Mouse (Mus musculus): ENCODE results near the gene Smoc2. TPM values are rescaled to one million over a fixed set of nuclear protein-coding genes. Genes with fewer than 3 reads are reported as not detected.

Smoc2 gene
- 3.5 and 5.3 TPM in 2 replicates for polyA plus RNA-seq (2014; fragmentation: Nextera tagmentation; extraction: Ambion mirVana)

DNA sequence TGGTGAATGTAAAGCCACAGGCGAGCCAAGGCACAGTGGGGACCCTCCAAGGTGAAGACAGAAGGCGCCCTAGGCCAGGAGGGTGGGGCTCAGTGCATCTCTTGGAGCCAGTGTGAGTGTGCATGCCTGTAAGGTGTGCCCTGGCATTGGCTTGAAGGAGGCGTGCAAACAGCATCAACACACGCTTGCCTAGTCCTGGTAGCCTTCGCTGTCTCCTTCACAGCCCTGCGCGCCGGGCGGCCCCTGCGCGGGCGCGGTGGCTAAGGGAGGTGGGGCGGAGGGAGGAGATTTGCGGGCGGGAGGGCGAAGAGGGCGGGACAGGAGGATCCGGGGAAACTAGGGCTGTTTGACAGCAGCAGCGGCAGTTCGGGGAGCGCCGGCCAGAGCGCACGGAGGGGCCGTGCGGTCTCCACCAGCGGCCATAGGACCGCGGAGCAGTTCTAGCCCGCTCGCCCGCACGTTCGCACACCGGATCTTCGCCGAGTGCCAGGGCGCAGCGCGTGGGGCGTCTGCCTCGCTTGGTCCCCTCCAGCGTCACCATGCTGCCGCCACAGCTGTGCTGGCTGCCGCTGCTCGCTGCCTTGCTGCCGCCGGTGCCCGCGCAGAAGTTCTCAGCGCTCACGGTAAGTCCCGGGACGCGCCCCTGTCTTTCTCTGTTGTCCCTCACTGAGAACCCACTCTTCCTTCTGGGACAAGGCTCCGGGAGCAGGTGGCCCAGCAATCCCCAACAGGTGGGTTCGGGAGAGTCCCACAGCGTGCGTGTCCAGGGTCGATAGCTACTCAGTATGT lies at the start of gene Smoc2:
Gene Smoc2, plus strand, starts transcription at position 330 of the 789 bp plus-strand sequence.
- H3K27me3 ChIP-seq (ENCODE audit: control insufficient read depth, insufficient read depth, low read length): peaks cover 71% of the 10 kb centered on the region

DNA sequence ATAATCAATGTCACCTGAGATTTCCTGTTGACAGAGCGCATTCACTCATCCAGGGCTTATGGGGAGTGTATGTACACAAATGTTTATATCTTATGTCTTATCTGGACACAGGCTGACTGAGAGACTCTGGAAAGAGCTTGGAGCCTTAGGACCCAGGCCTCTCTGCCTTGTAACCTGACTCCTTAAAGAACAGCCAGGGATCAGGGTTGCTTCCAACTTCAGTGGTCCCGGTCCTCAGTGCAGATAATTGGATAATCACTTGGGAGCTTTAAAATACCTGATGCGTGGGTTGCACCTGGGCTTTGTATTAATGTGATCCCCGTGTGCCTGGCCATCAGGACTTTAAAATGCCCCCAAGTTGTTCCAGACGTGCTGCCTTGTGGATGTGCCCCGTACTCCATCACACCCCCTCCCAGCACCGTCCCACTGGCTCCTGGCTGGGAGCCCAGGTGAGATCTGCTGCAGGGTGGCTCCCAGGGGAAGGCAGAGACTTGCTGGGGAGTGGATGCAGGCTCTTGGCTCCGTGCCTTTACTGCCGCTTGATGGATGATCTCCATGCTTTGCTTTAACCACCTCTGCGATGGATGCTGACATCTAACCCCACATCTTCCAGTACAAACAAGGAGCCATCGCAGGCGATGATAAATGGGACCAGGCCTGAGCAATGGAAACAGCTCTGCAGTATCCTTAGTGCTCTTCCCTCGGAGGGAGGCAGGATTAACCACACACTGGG lies 48.4 kb upstream of the Smoc2 start:
- H3K9me3 ChIP-seq (ENCODE audit: control insufficient read depth, low read length): no peaks in the 10 kb centered on the region
- H3K27me3 ChIP-seq (ENCODE audit: control insufficient read depth, insufficient read depth, low read length): no peaks in the 10 kb centered on the region
- no peak overlapping the region for H3K9ac ChIP-seq
- H3K27ac ChIP-seq: no peak overlapping the region
- H3K4me1 ChIP-seq (replicated peaks; ENCODE audit: control insufficient read depth, insufficient read depth, low read length): peaks cover 6% of the 10 kb centered on the region
- WGBS: 18% methylated on average over 13 of the region's 13 CpGs
- DNase-seq (ENCODE audit: low spot score): peak; percentile 24
- ATAC-seq (ENCODE audit: low FRiP score): peak; percentile 36; the same call in 1 of the 2 replicates
- H3K36me3 ChIP-seq (replicated peaks; ENCODE audit: control insufficient read depth, insufficient read depth): no peaks in the 10 kb centered on the region
- no peak overlapping the region for H3K4me2 ChIP-seq (replicated peaks)
- H3K4me3 ChIP-seq (replicated peaks; ENCODE audit: low read length): no peak overlapping the region

More for the DNA sequence above, at the start of gene Smoc2:
- WGBS: under 1% methylated on average over 46 of the region's 61 CpGs
- Histone ChIP-seq H3K9ac (peak within 1 kb of the TSS; percentile 40), H3K27ac (no peak within 1 kb of the TSS), H3K4me2 (replicated peaks) (peak within 1 kb of the TSS; percentile 89), H3K9me3 (ENCODE audit: control insufficient read depth, low read length) (no peaks in the 10 kb centered on the region), H3K36me3 (replicated peaks; ENCODE audit: control insufficient read depth, insufficient read depth) (no peaks in the 10 kb centered on the region), H3K4me1 (replicated peaks; ENCODE audit: control insufficient read depth, insufficient read depth, low read length) (peaks cover 14% of the 10 kb centered on the region), H3K4me3 (replicated peaks; ENCODE audit: low read length) (peak within 1 kb of the TSS; percentile 45)
- DNase-seq (ENCODE audit: low spot score) (no peak), ATAC-seq (ENCODE audit: low FRiP score) (peak; percentile 79)

DNA sequence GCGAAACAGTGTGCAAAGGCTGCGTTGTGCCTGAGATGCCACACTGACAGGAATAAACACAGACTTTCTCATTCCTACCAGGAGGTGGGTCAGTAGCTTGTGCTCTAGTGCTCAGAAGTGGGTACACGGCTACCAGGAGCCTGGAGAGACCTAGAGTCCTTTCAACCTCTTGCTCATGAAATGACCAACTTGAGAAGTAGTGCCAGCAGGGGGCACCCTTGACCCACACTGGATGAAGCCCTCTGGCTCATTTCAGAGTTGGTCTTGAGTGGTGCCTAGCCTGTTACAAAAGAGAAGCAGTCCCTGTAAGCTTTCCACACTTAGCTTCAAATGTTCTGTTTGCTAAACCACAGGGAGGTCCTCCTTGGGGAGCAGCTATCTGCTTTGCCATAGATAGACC lies 46.7 kb upstream of the Smoc2 start:
- Histone ChIP-seq H3K9ac (no peak overlapping the region), H3K4me1 (replicated peaks; ENCODE audit: control insufficient read depth, insufficient read depth, low read length) (peaks cover 6% of the 10 kb centered on the region), H3K4me3 (replicated peaks; ENCODE audit: low read length) (no peak overlapping the region), H3K9me3 (ENCODE audit: control insufficient read depth, low read length) (no peaks in the 10 kb centered on the region), H3K27me3 (ENCODE audit: control insufficient read depth, insufficient read depth, low read length) (no peaks in the 10 kb centered on the region), H3K4me2 (replicated peaks) (no peak overlapping the region), H3K27ac (no peak overlapping the region), H3K36me3 (replicated peaks; ENCODE audit: control insufficient read depth, insufficient read depth) (no peaks in the 10 kb centered on the region)
- peak; percentile 82 for DNase-seq (ENCODE audit: low spot score)
- 59% methylated on average over 3 of the region's 3 CpGs for WGBS
- no peak for ATAC-seq (ENCODE audit: low FRiP score)

DNA sequence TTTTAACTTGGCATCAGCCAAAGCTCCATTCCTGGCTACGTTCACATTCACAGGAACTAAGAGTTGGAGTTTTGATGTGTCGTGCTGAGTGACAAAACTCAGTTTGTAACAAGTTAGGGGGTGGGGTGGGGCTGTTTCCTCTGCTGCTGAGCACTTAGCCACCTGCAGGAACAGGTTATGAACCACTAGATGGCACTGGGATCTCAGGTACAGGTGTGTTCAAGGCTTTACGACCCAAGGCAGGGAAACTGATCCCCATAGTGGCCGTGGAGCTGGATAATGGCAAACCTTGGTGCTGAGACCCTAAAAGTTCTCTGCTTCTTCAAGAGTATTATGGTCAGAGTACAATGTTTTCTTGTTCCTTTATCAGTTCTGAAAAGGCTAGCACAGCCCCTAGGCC lies 45.6 kb upstream of the Smoc2 start:
- Histone ChIP-seq H3K4me3 (replicated peaks; ENCODE audit: low read length) (no peak overlapping the region), H3K4me1 (replicated peaks; ENCODE audit: control insufficient read depth, insufficient read depth, low read length) (peaks cover 6% of the 10 kb centered on the region), H3K9me3 (ENCODE audit: control insufficient read depth, low read length) (no peaks in the 10 kb centered on the region), H3K4me2 (replicated peaks) (no peak overlapping the region), H3K27ac (no peak overlapping the region), H3K27me3 (ENCODE audit: control insufficient read depth, insufficient read depth, low read length) (no peaks in the 10 kb centered on the region), H3K9ac (no peak overlapping the region), H3K36me3 (replicated peaks; ENCODE audit: control insufficient read depth, insufficient read depth) (no peaks in the 10 kb centered on the region)
- DNase-seq (ENCODE audit: low spot score): no peak
- WGBS: 67% methylated on average over 4 of the region's 4 CpGs
- ATAC-seq (ENCODE audit: low FRiP score): no peak

DNA sequence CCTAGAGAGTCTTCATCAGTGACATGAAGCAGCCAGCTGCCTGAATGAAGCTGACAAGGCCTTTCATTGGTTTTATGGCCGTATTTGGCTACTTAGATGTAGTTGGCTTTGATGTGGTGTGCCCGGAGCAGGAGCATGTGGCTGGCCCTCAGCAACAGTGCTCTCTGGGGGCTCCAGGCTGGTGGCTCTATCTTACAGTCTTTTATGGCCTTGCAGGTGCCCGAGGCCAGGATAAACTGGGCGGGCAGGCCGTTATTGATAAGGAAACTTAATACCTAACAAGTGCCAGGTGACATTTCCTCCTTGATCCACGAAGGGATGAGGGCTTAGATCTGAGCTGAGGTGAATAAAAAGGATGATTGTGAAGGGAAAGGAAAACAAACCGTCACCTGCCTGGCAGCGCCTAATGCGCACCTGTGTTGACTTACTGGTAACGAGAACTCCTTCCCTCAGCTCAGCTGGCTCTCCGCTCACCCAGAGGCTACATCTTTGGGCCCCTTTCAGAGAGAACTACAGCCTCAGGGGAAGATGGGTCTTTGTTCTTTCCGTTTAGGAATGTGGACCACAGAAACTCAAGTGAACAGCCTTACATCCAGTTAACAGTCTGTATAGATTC lies 44.4 kb upstream of the Smoc2 start:
- Histone ChIP-seq H3K4me2 (replicated peaks) (no peak overlapping the region), H3K27me3 (ENCODE audit: control insufficient read depth, insufficient read depth, low read length) (no peaks in the 10 kb centered on the region), H3K9ac (no peak overlapping the region), H3K4me3 (replicated peaks; ENCODE audit: low read length) (no peak overlapping the region), H3K27ac (no peak overlapping the region), H3K9me3 (ENCODE audit: control insufficient read depth, low read length) (no peaks in the 10 kb centered on the region), H3K4me1 (replicated peaks; ENCODE audit: control insufficient read depth, insufficient read depth, low read length) (peaks cover 6% of the 10 kb centered on the region), H3K36me3 (replicated peaks; ENCODE audit: control insufficient read depth, insufficient read depth) (no peaks in the 10 kb centered on the region)
- WGBS: 79% methylated on average over 12 of the region's 12 CpGs
- DNase-seq (ENCODE audit: low spot score): no peak
- ATAC-seq (ENCODE audit: low FRiP score): no peak

DNA sequence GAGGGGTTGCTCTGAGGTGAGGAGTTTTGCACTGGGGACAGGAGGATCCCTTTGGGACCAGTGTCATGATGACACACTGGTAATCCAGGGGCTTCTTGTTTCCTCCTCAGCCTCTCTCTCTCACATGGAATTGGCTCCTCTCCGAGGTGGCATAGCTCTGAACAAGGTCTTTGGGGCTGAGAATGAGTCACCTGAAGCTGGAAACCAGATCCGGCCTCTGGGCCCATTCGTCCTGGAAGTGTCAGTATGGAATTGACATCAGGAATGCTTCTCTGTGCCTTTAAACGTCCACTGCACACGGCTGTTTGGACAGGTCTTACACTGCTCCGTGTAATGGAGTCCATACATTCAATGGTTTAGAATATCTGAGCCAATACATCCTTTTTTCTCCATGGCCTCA lies 42.2 kb upstream of the Smoc2 start:
- no peak overlapping the region for H3K4me3 ChIP-seq (replicated peaks; ENCODE audit: low read length)

DNA sequence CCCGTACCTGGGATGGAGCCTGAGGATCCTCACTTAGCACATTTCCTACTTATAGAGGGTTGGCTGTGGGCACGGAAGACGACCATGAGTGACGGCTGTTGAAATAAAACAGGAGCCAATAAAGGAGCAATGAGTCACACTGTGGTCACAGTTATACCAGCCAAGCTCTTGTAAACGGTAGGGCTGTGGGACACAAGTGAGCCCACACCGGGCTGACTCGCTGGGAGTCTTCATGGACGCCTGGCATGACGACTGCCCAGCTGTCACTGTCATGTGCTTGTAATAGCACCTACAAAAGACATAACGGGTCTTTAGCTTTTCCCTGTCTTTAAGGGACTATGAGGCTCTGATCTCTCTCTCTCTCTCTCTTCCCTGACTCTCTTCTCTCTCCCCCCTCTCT lies 39.3 kb upstream of the Smoc2 start:
- Histone ChIP-seq H3K4me2 (replicated peaks) (no peak overlapping the region), H3K36me3 (replicated peaks; ENCODE audit: control insufficient read depth, insufficient read depth) (no peaks in the 10 kb centered on the region), H3K9ac (no peak overlapping the region), H3K4me1 (replicated peaks; ENCODE audit: control insufficient read depth, insufficient read depth, low read length) (no peaks in the 10 kb centered on the region), H3K4me3 (replicated peaks; ENCODE audit: low read length) (no peak overlapping the region), H3K27me3 (ENCODE audit: control insufficient read depth, insufficient read depth, low read length) (no peaks in the 10 kb centered on the region), H3K9me3 (ENCODE audit: control insufficient read depth, low read length) (no peaks in the 10 kb centered on the region), H3K27ac (no peak overlapping the region)
- WGBS: 89% methylated on average over 10 of the region's 10 CpGs
- DNase-seq (ENCODE audit: low spot score): no peak
- ATAC-seq (ENCODE audit: low FRiP score): no peak

More for the DNA sequence above, 42.2 kb upstream of the Smoc2 start:
- no peaks in the 10 kb centered on the region for H3K9me3 ChIP-seq (ENCODE audit: control insufficient read depth, low read length)
- no peaks in the 10 kb centered on the region for H3K27me3 ChIP-seq (ENCODE audit: control insufficient read depth, insufficient read depth, low read length)
- no peaks in the 10 kb centered on the region for H3K36me3 ChIP-seq (replicated peaks; ENCODE audit: control insufficient read depth, insufficient read depth)
- H3K4me1 ChIP-seq (replicated peaks; ENCODE audit: control insufficient read depth, insufficient read depth, low read length): no peaks in the 10 kb centered on the region
- ATAC-seq (ENCODE audit: low FRiP score): no peak
- no peak overlapping the region for H3K9ac ChIP-seq
- DNase-seq (ENCODE audit: low spot score): no peak
- no peak overlapping the region for H3K27ac ChIP-seq
- no peak overlapping the region for H3K4me2 ChIP-seq (replicated peaks)
- 80% methylated on average over 6 of the region's 6 CpGs for WGBS

DNA sequence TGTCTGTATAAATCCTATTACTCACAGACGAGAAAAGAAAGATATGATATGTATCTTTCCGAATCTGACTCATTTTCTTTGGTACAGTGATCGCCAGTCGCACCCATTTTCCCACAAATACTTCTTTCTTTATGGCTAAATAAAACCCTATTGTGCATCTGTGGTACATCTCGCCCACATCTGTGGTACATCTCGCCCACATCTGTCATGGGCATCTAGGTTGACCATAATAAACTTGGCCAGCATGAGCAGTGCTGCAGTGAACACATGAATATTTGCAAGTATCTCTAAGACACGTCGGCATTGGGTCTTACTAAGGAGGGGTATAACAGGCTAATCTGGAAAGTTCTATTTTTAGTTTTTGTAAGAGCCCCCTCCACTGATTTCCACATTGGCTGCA lies 36.7 kb upstream of the Smoc2 start:
- Histone ChIP-seq H3K27ac (no peak overlapping the region), H3K9me3 (ENCODE audit: control insufficient read depth, low read length) (no peaks in the 10 kb centered on the region), H3K4me3 (replicated peaks; ENCODE audit: low read length) (no peak overlapping the region), H3K9ac (no peak overlapping the region), H3K4me2 (replicated peaks) (no peak overlapping the region), H3K36me3 (replicated peaks; ENCODE audit: control insufficient read depth, insufficient read depth) (no peaks in the 10 kb centered on the region), H3K4me1 (replicated peaks; ENCODE audit: control insufficient read depth, insufficient read depth, low read length) (no peaks in the 10 kb centered on the region), H3K27me3 (ENCODE audit: control insufficient read depth, insufficient read depth, low read length) (no peaks in the 10 kb centered on the region)
- no peak for ATAC-seq (ENCODE audit: low FRiP score)
- DNase-seq (ENCODE audit: low spot score): no peak
- WGBS: 95% methylated on average over 8 of the region's 8 CpGs

DNA sequence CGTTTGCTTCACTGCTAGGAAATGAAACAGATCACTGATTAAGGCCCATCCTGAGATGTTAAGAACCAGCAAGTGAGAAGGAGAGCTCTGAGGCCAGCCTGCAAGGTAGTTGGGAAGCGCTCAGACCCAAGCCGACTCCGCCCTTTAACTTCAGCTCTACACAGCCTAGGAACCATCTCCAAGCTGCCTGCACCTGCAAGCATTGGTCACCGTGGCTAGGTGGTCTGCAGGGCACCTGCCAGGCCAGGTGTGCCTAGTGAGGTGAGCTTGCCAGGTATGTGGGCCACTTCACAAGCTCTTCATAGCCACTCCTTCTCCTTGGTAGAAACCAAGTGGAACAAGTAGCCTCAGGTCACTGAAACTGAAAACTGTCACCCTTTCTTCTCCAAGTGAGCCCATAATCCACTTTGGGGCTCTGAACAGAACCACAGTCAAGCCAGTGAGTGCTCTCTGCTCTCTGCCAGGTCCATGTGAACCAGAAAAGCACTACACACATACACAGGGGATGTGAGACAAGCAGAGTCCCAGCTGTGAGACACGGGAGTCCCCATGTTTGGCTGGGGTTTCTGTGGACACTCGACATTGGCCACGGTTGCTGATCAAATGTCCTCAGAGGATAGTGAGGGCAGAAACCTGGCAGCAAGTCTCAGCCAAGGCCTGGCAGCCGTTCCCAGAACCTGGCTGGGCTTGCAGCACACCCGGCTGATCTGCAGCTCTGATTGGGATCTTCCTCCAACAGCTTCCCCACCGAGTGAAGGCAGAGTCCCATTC lies 34.9 kb upstream of the Smoc2 start:
- Histone ChIP-seq H3K9me3 (ENCODE audit: control insufficient read depth, low read length) (no peaks in the 10 kb centered on the region), H3K4me2 (replicated peaks) (no peak overlapping the region), H3K36me3 (replicated peaks; ENCODE audit: control insufficient read depth, insufficient read depth) (no peaks in the 10 kb centered on the region), H3K27me3 (ENCODE audit: control insufficient read depth, insufficient read depth, low read length) (no peaks in the 10 kb centered on the region), H3K4me3 (replicated peaks; ENCODE audit: low read length) (no peak overlapping the region), H3K9ac (no peak overlapping the region), H3K27ac (no peak overlapping the region), H3K4me1 (replicated peaks; ENCODE audit: control insufficient read depth, insufficient read depth, low read length) (no peaks in the 10 kb centered on the region)
- DNase-seq (ENCODE audit: low spot score) (no peak), ATAC-seq (ENCODE audit: low FRiP score) (no peak)
- 69% methylated on average over 11 of the region's 11 CpGs for WGBS
